Mouse (Mus musculus): ENCODE measurements around the gene Sf3a2.
A peak's percentile ranks its signal among the peaks of the same experiment; 100 is the strongest.
"Not testable (repeated sequence)": the region's sequence is repeated elsewhere in the genome, so short reads cannot be mapped to it uniquely, and the experiment has no call there.

Sf3a2 gene

DNA sequence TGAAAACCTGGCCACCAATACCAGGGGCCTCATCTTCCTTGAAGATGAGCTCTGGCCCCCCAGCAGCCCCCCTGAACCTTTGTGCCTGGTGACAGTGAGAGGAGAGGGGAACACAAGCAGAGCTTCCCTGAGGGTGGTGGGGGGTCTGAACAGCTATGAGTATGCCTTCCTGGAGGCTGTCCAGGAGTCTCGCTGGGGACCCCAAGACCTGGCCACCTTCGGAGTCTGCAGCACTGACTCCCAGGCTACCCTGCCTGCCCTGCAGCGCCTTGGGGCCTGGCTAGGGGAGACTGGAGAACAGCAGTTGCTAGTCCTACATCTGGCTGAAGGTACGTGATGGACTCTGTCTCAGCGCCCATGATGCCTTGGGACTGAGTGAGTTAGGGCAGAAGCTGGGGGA is 7.3 kb downstream of the Sf3a2 start:
- no peak for DNase-seq

DNA sequence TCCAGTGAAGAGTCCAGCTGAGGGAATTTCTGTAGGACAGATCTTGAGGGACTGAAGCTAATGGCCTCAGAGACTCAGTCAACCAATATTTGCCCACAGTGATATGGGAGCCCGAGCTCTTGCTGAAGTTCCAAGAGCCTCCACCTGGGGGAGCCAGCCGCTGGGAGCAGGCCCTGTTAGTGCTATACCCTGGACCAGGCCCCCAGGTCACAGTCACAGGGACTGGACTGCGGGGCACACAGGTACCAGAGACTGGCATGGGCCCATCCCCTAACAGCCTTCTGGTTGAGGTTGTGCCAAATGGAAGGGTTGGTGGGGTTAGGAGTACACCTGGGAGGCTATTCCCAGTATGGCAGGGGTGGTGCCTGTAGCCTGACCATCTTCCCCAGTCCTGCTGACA is 7.9 kb downstream of the Sf3a2 start:
- DNase-seq = peak; percentile 73

- no peak for DNase-seq
These were observed 8.5 kb downstream of the Sf3a2 start for GRCm38 (mm10) chr10:80806341-80807056.

DNA sequence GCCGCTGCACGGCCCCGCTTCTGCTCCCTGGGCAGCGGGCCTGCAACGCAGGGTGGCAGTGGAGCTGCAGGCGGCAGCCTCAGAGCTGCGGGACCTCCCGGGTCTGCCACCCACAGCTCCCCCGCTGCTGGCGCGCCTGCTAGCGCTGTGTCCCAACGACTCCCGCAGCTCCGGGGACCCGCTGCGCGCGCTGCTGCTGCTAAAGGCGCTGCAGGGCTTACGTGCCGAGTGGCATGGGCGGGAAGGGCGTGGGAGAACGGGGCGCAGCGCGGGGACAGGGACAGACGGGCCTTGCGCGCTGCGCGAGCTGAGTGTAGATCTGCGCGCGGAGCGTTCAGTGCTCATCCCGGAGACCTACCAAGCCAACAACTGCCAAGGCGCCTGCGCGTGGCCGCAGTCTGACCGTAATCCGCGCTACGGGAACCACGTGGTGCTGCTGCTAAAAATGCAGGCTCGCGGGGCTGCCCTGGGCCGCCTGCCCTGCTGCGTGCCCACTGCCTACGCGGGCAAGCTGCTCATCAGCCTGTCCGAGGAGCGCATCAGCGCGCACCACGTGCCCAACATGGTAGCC is 9.1 kb downstream of the Sf3a2 start:
- DNase-seq = peak; percentile 40

DNA sequence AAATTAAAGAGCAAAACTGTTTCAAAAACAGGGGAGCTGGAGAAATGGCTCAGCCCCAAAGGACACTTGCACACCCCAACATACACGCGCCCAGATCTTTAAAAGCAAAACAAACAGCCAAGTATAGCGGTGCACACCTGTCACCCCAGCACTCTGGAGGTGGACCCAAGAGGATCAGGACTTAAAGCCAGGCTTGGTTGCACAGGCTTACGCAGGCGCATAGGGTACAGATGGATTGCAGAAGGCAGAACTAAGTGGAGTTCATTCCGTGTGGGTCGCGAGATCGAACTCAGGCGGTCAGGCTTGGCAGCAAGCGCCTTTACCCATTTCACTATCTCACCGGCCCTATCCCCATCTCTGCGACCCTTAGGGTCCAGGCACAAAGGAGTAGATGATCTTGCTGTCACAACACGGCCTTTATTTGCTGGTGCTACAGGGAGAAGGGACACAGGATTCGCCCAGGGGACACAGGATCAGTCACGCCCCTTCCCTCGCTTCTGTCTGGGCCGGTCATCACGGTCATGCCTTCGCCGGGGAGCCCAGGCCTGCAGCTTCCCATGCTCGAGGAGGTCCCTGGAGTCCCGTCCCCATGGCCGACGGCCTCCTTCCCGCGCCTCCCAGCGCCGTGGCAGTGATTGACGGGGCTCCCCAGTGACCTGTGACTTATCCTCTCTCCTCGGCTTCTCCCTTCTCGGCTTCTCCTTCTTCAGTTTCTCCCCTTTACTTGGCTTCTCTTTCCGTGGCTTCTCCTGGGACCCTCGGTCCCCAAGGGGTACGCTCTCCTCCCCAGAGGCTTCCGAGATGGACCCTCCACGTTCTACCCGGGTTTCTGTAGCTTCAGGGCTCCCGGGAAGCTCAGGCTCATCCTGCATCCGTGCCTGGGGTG is 10.3 kb downstream of the Sf3a2 start:
- no peak for DNase-seq

GRCm38 (mm10) chr10:80808985-80809632 is 11.1 kb downstream of the Sf3a2 start:
- no peak for DNase-seq

DNA sequence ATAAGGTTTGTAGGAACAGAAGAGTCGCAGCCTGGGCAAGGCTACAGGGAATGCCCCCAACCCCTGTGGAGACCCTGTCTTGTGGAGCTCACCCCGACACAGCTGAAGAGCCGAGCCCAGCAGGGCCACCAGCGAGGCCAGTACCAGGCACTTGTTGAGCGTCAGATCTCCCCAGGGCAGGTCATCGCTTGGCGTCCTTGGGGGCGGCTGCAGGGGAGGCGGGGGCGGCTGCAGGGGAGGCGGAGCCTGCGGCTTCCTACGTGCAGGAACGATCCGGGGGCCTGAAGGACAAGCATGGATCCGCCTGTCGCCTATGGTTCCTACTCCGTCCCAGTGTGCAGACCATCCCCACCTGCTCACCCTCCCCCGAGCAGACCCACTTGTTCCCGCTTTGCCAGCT is 12.1 kb downstream of the Sf3a2 start:
- no peak for DNase-seq

GRCm38 (mm10) chr10:80812391-80813041 is 14.5 kb downstream of the Sf3a2 start:
- no peak for DNase-seq

- DNase-seq = no peak
These were observed 15.4 kb downstream of the Sf3a2 start, which contains the start of gene Jsrp1 for GRCm38 (mm10) chr10:80813366-80813765. TSS of gene Jsrp1 (minus strand) at chr10:80813498.

GRCm38 (mm10) chr10:80814800-80815199 is 16.8 kb downstream of the Sf3a2 start:
- no peak for DNase-seq

DNA sequence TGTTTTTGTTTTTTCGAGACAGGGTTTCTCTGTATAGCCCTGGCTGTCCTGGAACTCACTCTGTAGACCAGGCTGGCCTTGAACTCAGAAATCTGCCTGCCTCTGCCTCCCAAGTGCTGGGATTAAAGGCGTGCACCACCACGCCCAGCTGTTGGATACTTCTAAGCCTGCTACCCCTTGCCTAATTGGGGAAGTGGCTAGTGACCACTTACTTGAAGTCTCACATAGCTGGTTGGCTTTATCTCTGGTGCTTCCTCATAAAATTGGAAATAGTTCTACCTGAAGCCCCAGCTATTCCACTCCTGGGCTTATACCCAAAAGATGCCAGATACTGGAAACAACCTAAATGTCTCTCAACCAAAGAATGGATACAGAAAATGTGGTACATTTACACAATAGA is 18.3 kb downstream of the Sf3a2 start:
- DNase-seq = not testable (repeated sequence)

GRCm38 (mm10) chr10:80817164-80817563 is 19.2 kb downstream of the Sf3a2 start:
- DNase-seq = no peak

- not testable (repeated sequence) for DNase-seq
These were observed 20.0 kb downstream of the Sf3a2 start for GRCm38 (mm10) chr10:80817955-80818354.

- no peak for DNase-seq
These were observed 20.7 kb downstream of the Sf3a2 start for GRCm38 (mm10) chr10:80818599-80819281.

- no peak for DNase-seq
These were observed 21.4 kb downstream of the Sf3a2 start for GRCm38 (mm10) chr10:80819406-80819805.

- DNase-seq = peak; percentile 55
These were observed 24.0 kb downstream of the Sf3a2 start for GRCm38 (mm10) chr10:80821991-80822390.

DNA sequence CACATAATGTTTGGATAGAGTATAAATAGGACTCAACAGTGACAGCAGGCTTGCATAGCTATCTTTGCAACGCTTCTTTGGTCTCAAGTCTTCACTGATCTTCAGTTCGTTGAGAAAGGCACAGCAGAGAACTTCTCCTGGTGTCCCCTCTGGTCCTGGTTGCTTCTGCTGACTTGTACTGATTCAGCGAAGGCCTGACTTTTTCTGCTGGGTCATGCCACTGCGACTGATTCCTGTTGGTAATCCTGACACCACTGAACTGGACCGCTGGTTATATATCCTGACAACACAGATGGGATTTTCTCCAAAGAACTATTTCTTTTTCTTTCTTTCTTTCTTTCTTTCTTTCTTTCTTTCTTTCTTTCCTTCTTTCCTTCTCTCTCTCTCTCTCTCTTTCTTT is 24.5 kb downstream of the Sf3a2 start:
- no peak for DNase-seq

DNA sequence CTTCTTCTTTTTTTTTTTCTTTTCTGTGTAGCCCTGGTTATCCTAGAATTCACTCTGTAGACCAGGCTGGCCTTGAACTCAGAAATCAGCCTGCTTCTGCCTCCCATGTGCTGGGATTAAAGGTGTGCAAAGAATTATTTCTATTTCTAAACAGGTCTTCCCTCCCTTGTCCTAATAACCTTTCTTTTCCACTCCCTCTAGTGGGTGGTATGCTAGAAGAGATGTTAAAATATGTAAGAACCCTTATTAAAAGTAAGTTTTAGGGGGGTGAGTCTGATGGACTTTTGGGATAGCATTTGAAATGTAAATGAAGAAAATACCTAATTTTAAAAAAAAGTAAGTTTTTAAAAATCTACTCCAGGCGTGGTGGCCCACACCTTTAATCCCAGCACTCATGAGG is 25.3 kb downstream of the Sf3a2 start:
- no peak for DNase-seq

DNA sequence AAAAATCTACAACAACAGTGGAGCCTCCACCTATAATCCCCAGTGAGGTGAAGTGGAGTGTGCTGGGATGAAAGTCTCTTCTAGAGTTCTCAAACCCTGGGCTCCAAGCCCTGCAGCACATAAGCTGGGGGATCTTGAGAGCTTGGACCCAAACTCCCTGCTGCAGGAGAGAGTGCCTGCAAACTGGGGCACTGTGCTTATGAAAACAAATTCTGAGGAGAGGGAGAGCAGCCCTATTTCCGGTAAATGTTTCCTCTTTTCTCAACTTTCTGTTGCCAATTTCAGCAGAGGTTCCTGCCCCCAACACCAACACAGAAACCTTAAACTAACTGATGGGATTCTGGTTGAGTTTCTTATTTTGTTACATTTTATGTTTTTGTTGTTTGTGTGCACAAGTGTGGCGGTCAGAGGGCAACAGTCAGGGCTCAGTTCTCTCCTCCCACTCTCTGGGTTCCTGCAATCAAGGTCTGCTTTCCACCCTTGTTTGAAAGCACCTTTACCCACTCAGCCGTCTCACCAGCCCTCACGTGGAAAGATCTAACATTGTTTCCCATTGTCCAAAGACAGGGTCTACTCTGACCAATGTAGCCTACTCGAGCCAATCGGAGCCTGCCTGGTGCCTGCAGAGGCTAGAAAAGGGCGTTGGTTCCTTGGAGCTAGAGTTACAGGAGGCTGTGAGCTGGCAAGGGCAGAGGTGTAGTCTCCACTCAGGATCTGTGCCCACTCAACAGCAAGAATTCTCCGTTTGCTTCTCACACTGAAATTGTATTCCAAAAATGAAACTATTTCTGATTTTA is 26.0 kb downstream of the Sf3a2 start:
- peak; percentile 49 for DNase-seq

DNA sequence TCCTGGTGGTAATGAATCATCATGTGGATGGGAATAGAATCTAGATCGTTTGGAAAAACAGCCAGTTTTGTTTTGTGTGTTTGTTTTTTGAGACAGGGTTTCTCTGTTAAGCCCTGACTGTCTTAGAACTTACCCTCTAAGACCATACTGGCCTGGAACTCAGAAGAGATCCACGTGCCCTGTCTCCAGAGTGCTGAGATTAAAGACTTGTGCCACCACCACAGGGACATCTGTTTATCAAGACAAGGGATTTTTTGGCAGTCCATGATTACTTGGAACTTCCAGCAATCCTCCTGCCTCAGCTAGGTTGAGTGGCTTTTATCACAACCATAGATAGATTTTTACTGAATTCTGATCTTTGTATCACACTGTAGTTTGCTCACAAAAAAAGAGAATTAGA is 26.8 kb downstream of the Sf3a2 start:
- DNase-seq = no peak

Measured in thymus, postnatal 14 days (tissue).